23 mouse cellular contexts compared by ENCODE assay signal in the genomic region with DNA sequence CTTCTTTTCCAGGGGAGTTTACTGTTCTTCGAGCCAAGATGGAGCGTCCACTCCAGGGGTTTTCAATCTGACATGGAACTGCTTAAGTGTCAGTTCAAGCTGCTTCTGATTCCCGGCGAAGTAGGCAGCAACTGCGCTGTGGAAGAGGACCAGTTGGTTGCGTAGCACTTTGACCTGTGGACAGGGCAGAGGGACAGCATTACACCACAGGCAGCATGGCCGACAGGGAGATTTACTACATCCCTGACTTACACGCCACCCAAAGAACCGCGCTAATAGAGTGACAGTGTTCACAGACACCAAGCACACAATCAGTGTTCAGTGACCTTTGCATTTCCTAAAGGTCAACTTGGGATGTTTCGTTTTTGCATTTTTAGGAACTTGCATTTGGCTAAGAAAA. TPM values are rescaled to one million over a fixed set of nuclear protein-coding genes. Genes with fewer than 3 reads are reported as not detected.
A peak's percentile ranks its signal among the peaks of the same experiment; 100 is the strongest.
DNase-seq lines count a peak whose midpoint lies in the region; ATAC-seq and TF ChIP-seq lines count a peak whose summit lies in the region.
"Had no signal": no experiment of that assay in that cellular context is flagged by ENCODE, and none has a peak within 500 bp of the region (broad histone marks: within the 10 kb centered on the region; RNA-seq: fewer than 3 reads in every experiment).

No protein-coding gene starts in this region.

- H3K4me3 ChIP-seq in kidney, adult 2 months (ENCODE audit: insufficient read depth, low read depth, low read length) = no peak overlapping the region
- H3K4me3 ChIP-seq in liver, adult 2 months (ENCODE audit: insufficient read depth, low read depth, low read length) = no peak overlapping the region
- no peak overlapping the region for H3K4me3 ChIP-seq in liver, embryonic 11.5 days (ENCODE audit: low read depth, low read length)
- no peak overlapping the region for H3K4me3 ChIP-seq in liver, postnatal 0 days (ENCODE audit: low read depth, low read length)
- H3K4me3 ChIP-seq in liver, embryonic 12.5 days = no peak overlapping the region
- H3K4me3 ChIP-seq: embryonic facial prominence, embryonic 13.5 days; embryonic facial prominence, embryonic 15.5 days; erythroblast, embryonic 14.5 days; forebrain, embryonic 10.5 days; forebrain, embryonic 12.5 days had no signal

- H3K9ac ChIP-seq in liver, adult 2 months (ENCODE audit: low read depth, low read length) = no peak overlapping the region
- H3K9ac ChIP-seq in liver, embryonic 11.5 days (ENCODE audit: low read depth, low read length) = no peak overlapping the region
- H3K9ac ChIP-seq in liver, postnatal 0 days (replicated peaks) = no peak overlapping the region
- no peak overlapping the region for H3K9ac ChIP-seq in liver, embryonic 12.5 days
- H3K9ac ChIP-seq: embryonic facial prominence, embryonic 13.5 days; embryonic facial prominence, embryonic 15.5 days; forebrain, embryonic 12.5 days had no signal

- WGBS in kidney, adult 2 months = 48% methylated on average over 11 of the region's 11 CpGs
- WGBS in liver, adult 2 months = 46% methylated on average over 11 of the region's 11 CpGs
- WGBS in liver, embryonic 11.5 days = 85% methylated on average over 11 of the region's 11 CpGs
- 74% methylated on average over 11 of the region's 11 CpGs for WGBS in liver, postnatal 0 days (ENCODE audit: insufficient replicate concordance)
- 82% methylated on average over 11 of the region's 11 CpGs for WGBS in liver, embryonic 12.5 days (ENCODE audit: insufficient replicate concordance)

- no peaks in the 10 kb centered on the region for H3K9me3 ChIP-seq in liver, embryonic 11.5 days (ENCODE audit: control insufficient read depth, low read length)
- no peaks in the 10 kb centered on the region for H3K9me3 ChIP-seq in liver, postnatal 0 days (ENCODE audit: low read length)
- no peaks in the 10 kb centered on the region for H3K9me3 ChIP-seq in liver, embryonic 12.5 days (replicated peaks)
- H3K9me3 ChIP-seq: embryonic facial prominence, embryonic 13.5 days; embryonic facial prominence, embryonic 15.5 days; forebrain, embryonic 10.5 days; forebrain, embryonic 12.5 days had no signal

- no peaks in the 10 kb centered on the region for H3K36me3 ChIP-seq in kidney, adult 2 months (ENCODE audit: control insufficient read depth, insufficient read depth, low read length)
- H3K36me3 ChIP-seq in liver, adult 2 months (ENCODE audit: control insufficient read depth, insufficient read depth, low read length) = peaks cover 14% of the 10 kb centered on the region
- no peaks in the 10 kb centered on the region for H3K36me3 ChIP-seq in liver, embryonic 11.5 days (ENCODE audit: control insufficient read depth, insufficient read depth, low read length)
- peaks cover 4% of the 10 kb centered on the region; the same call in 1 of the 2 replicates for H3K36me3 ChIP-seq in liver, postnatal 0 days (replicated peaks; ENCODE audit: insufficient read depth, low read length)
- H3K36me3 ChIP-seq in liver, embryonic 12.5 days = peaks cover 16% of the 10 kb centered on the region

- TF ChIP-seq CTCF in kidney, adult 2 months (conservative IDR thresholded peaks at IDR 0.05; ENCODE audit: insufficient read depth, insufficient read length, low read depth, low read length) = no peak
- no peak for TF ChIP-seq CTCF in liver, adult 2 months (IDR thresholded peaks at IDR 0.05; ENCODE audit: low read depth, low read length)
- TF ChIP-seq CTCF in liver, postnatal 0 days (IDR thresholded peaks at IDR 0.05; ENCODE audit: low read depth) = no peak

- no peak overlapping the region for H3K4me2 ChIP-seq in liver, embryonic 11.5 days
- H3K4me2 ChIP-seq in liver, postnatal 0 days (ENCODE audit: low read depth, low read length) = no peak overlapping the region
- no peak overlapping the region for H3K4me2 ChIP-seq in liver, embryonic 12.5 days
- H3K4me2 ChIP-seq: embryonic facial prominence, embryonic 13.5 days; embryonic facial prominence, embryonic 15.5 days; forebrain, embryonic 12.5 days had no signal

- TF ChIP-seq EP300 in liver, postnatal 0 days (IDR thresholded peaks at IDR 0.05; ENCODE audit: low read depth) = no peak

- H3K79me2 ChIP-seq in liver, adult 2 months (ENCODE audit: control insufficient read depth, insufficient read depth, low read length) = no peaks in the 10 kb centered on the region

- H3K4me1 ChIP-seq in kidney, adult 2 months (ENCODE audit: control insufficient read depth, insufficient read depth, low read length) = no peaks in the 10 kb centered on the region
- H3K4me1 ChIP-seq in liver, adult 2 months (ENCODE audit: control insufficient read depth, insufficient read depth, low read length) = no peaks in the 10 kb centered on the region
- H3K4me1 ChIP-seq in liver, embryonic 11.5 days (replicated peaks; ENCODE audit: control insufficient read depth, insufficient read depth, low read length) = no peaks in the 10 kb centered on the region
- H3K4me1 ChIP-seq in liver, postnatal 0 days (ENCODE audit: insufficient read depth) = no peaks in the 10 kb centered on the region
- 0 out of 2 replicates have a peak, but pooled peaks cover 6% of the 10 kb centered on the region for H3K4me1 ChIP-seq in liver, embryonic 12.5 days

- no peaks in the 10 kb centered on the region for H3K27me3 ChIP-seq in kidney, adult 2 months (replicated peaks; ENCODE audit: control insufficient read depth, insufficient read depth, low read length)
- H3K27me3 ChIP-seq in liver, adult 2 months (ENCODE audit: control insufficient read depth, insufficient read depth, low read length) = no peaks in the 10 kb centered on the region
- H3K27me3 ChIP-seq in liver, embryonic 11.5 days (replicated peaks; ENCODE audit: control insufficient read depth, insufficient read depth, low read length) = no peaks in the 10 kb centered on the region
- no peaks in the 10 kb centered on the region for H3K27me3 ChIP-seq in liver, postnatal 0 days (ENCODE audit: insufficient read depth, low read length)
- no peaks in the 10 kb centered on the region for H3K27me3 ChIP-seq in liver, embryonic 12.5 days (replicated peaks)
- H3K27me3 ChIP-seq: embryonic facial prominence, embryonic 13.5 days; embryonic facial prominence, embryonic 15.5 days; forebrain, embryonic 12.5 days had no signal

- H3K27ac ChIP-seq in kidney, adult 2 months (ENCODE audit: insufficient read depth, low read depth, low read length) = no peak overlapping the region
- no peak overlapping the region for H3K27ac ChIP-seq in liver, adult 2 months (replicated peaks; ENCODE audit: insufficient read depth, low read depth, low read length)
- no peak overlapping the region for H3K27ac ChIP-seq in liver, embryonic 11.5 days (ENCODE audit: low read depth, low read length)
- H3K27ac ChIP-seq in liver, postnatal 0 days (ENCODE audit: low read depth) = no peak overlapping the region
- H3K27ac ChIP-seq in liver, embryonic 12.5 days = no peak overlapping the region
- H3K27ac ChIP-seq: embryonic facial prominence, embryonic 13.5 days; embryonic facial prominence, embryonic 15.5 days; forebrain, embryonic 10.5 days; forebrain, embryonic 12.5 days had no signal

- DNase-seq in kidney, adult 2 months = peak; percentile 25
- DNase-seq in kidney, adult 11 months = no peak
- DNase-seq in liver, adult 2 months (ENCODE audit: extremely low read depth, low read depth, low spot score) = peak; percentile 62
- no peak for DNase-seq in liver, embryonic 11.5 days (ENCODE audit: low spot score)
- no peak for DNase-seq in liver, postnatal 0 days
- no peak for DNase-seq in layer of hippocampus, adult 11-12 months (ENCODE audit: low spot score)
- DNase-seq: adrenal gland, adult 2 months; adrenal gland, postnatal 10 days; adrenal gland, postnatal 25 days; cerebellum, adult 11 months; cerebellum, adult 18-20 months; cerebellum, adult 8-10 months; cerebellum, adult 9-11 months; cerebellum, postnatal 14 days; cerebellum, postnatal 36 days had no signal

- no peak for TF ChIP-seq POLR2A in kidney, adult 2 months (IDR thresholded peaks at IDR 0.05; ENCODE audit: low read depth, low read length)
- TF ChIP-seq POLR2A in liver, adult 2 months (IDR thresholded peaks at IDR 0.05; ENCODE audit: extremely low read depth, insufficient read depth, low read length) = no peak

- ATAC-seq in liver, embryonic 11.5 days (replicated peaks; ENCODE audit: low FRiP score) = no peak
- peak; percentile 81 for ATAC-seq in liver, postnatal 0 days
- ATAC-seq in liver, embryonic 12.5 days = no peak
- ATAC-seq: forebrain, embryonic 14.5 days; forebrain, embryonic 16.5 days had no signal

RNA-seq across cellular contexts. Expression of a gene that starts 17.5 kb away (rescaled TPM):
- 0.58 and 0.80 TPM in 2 replicates for polyA plus RNA-seq in kidney, adult 2 months (2012; rRNA removed)
- total RNA-seq in liver, adult 2 months (2014; rRNA removed) = 0.07 and 0.09 TPM in 2 replicates
- 0.09 and 0.18 TPM in 2 replicates for polyA plus RNA-seq in liver, adult 2 months (2012; rRNA removed)
- 7.6 and 11.6 TPM in 2 replicates for polyA plus RNA-seq in liver, embryonic 11.5 days (2014; fragmentation: Nextera tagmentation; extraction: Ambion mirVana)
- polyA plus RNA-seq in liver, postnatal 0 days (2015; fragmentation: Nextera tagmentation; extraction: Ambion mirVana) = 16.8 and 19.1 TPM in 2 replicates
- 26.5 and 31.5 TPM in 2 replicates for polyA plus RNA-seq in liver, embryonic 12.5 days (2016; fragmentation: Nextera tagmentation; extraction: Ambion mirVana)

Comparison
In these comparisons a context has a peak if more than half of its experiments do, and no peak if none do; other contexts are left out.
1. DNase-seq: peak in kidney, adult 2 months (single experiment) and liver, adult 2 months (single experiment); none in kidney, adult 11 months (single experiment), liver, embryonic 11.5 days (single experiment), liver, postnatal 0 days (single experiment) and layer of hippocampus, adult 11-12 months (single experiment).